Mouse (Mus musculus): Measurements from ENCODE around the gene Ankrd11. TPM values are rescaled to one million over a fixed set of nuclear protein-coding genes. Genes with fewer than 3 reads are reported as not detected.

Gene Ankrd11
- polyA plus RNA-seq, 1 experiment from 2014 or later = 46.2 TPM

GRCm38 (mm10) chr8:123005328-123005727 is 36.7 kb downstream of the Ankrd11 start:
- no peak overlapping the region for H3K27ac ChIP-seq (replicated peaks; ENCODE audit: low read depth, low read length)
- WGBS = 75% methylated on average over 3 of the region's 3 CpGs
- DNase-seq (no peak), ATAC-seq (ENCODE audit: low FRiP score, low TSS enrichment) (no peak)
- H3K9me3 ChIP-seq (ENCODE audit: control insufficient read depth, low read length) = no peaks in the 10 kb centered on the region
- H3K36me3 ChIP-seq (ENCODE audit: control insufficient read depth, insufficient read depth, low read length) = no peaks in the 10 kb centered on the region
- H3K4me2 ChIP-seq (ENCODE audit: low read length) = no peak overlapping the region
- H3K4me3 ChIP-seq (replicated peaks; ENCODE audit: low read depth, low read length) = no peak overlapping the region
- H3K4me1 ChIP-seq (ENCODE audit: control insufficient read depth, insufficient read depth, low read length) = no peaks in the 10 kb centered on the region
- H3K9ac ChIP-seq (replicated peaks; ENCODE audit: low read length) = no peak overlapping the region
- H3K27me3 ChIP-seq (ENCODE audit: control insufficient read depth, insufficient read depth, low read length) = no peaks in the 10 kb centered on the region

DNA sequence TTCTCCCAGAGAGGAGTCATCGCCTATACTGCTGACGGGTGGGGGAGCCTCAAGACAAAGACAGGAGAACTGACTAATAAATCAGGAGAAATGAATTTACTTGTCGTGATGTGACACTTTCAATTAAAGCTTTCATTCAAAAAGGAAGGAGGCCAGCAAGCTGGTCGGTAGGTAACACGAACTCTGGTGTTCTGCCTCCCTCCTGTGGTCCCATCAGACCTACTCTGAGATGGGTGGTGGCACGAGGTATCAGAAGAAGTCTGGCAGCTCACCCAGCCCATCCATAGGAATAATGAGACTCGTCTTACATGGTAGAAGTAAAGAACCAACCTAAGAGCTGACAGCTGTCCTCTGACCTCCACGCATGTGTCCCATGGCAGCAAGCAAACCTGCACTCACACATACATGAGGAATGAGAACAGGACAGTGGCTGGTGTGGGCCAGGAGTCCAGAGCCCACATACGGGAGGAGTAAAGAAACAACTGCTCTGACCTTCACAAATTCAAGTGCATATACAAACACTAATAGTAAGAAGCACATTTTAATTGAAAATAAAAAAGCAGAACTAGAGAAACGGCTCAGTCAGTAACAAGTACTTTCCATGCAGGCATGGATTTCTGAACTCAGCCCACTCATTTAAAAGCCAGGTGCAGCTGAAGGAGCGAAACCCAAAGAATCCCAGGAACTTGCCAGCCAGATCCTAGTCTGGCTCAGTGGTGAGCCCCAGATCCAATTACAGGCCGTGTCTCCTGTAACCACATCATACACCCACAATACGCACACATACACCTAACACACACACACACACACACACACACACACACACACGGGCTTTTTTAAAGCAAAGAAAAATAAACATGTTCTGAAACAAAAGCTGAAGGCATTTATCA is 37.8 kb downstream of the Ankrd11 start:
- no peak overlapping the region for H3K4me3 ChIP-seq (replicated peaks; ENCODE audit: low read depth, low read length)
- no peaks in the 10 kb centered on the region for H3K27me3 ChIP-seq (ENCODE audit: control insufficient read depth, insufficient read depth, low read length)
- ATAC-seq (ENCODE audit: low FRiP score, low TSS enrichment) (no peak), DNase-seq (no peak)
- H3K9ac ChIP-seq (replicated peaks; ENCODE audit: low read length) = no peak overlapping the region
- H3K27ac ChIP-seq (replicated peaks; ENCODE audit: low read depth, low read length) = no peak overlapping the region
- no peaks in the 10 kb centered on the region for H3K36me3 ChIP-seq (ENCODE audit: control insufficient read depth, insufficient read depth, low read length)
- no peak overlapping the region for H3K4me2 ChIP-seq (ENCODE audit: low read length)
- H3K9me3 ChIP-seq (ENCODE audit: control insufficient read depth, low read length) = no peaks in the 10 kb centered on the region
- WGBS = 82% methylated on average over 14 of the region's 14 CpGs
- H3K4me1 ChIP-seq (ENCODE audit: control insufficient read depth, insufficient read depth, low read length) = no peaks in the 10 kb centered on the region

DNA sequence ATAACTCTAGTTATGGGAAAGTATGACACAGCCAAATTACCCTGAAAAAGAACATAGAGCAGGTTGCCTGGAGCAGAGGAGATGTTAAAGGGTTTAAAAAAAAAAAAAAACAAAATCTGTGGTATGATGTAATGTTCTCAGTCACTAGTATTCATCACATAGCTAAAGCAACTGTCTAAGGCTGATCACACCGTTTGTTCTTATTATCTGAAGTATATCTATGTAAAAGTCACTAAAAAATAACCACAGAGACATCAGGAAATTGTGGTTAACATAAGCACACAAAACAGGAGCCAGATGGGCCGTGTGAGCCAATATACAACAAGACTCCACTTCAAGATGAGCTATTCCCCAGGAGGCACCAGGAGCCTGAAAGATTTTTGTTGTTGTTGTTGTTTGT is 41.8 kb downstream of the Ankrd11 start:
- Histone ChIP-seq H3K4me3 (replicated peaks; ENCODE audit: low read depth, low read length) (no peak overlapping the region), H3K9me3 (ENCODE audit: control insufficient read depth, low read length) (no peaks in the 10 kb centered on the region), H3K36me3 (ENCODE audit: control insufficient read depth, insufficient read depth, low read length) (no peaks in the 10 kb centered on the region), H3K9ac (replicated peaks; ENCODE audit: low read length) (no peak overlapping the region), H3K4me1 (ENCODE audit: control insufficient read depth, insufficient read depth, low read length) (no peaks in the 10 kb centered on the region), H3K27me3 (ENCODE audit: control insufficient read depth, insufficient read depth, low read length) (no peaks in the 10 kb centered on the region), H3K27ac (replicated peaks; ENCODE audit: low read depth, low read length) (no peak overlapping the region), H3K4me2 (ENCODE audit: low read length) (no peak overlapping the region)
- DNase-seq (no peak), ATAC-seq (ENCODE audit: low FRiP score, low TSS enrichment) (no peak)
- 85% methylated on average over 2 of the region's 2 CpGs for WGBS

DNA sequence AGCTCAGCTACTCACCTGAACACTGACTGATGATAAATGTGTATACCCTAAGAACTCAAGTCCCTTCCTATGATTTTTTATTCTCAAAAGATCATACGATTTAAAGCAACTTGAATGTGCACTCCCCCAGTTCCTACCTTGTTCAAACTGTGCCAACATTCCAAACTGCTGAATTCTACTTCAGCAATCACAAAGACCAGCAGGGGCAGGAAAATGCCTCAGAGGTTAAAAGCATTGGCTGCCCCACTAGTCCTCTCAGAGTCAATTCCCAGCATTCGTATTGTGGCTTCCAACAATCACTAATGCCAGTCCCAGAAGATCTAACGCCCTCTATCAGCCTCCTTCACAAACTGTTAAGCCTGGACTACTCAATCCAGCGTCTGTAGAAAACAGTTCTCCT is 44.1 kb downstream of the Ankrd11 start:
- 77% methylated on average over 4 of the region's 4 CpGs for WGBS
- H3K4me3 ChIP-seq (replicated peaks; ENCODE audit: low read depth, low read length) = no peak overlapping the region
- H3K27ac ChIP-seq (replicated peaks; ENCODE audit: low read depth, low read length) = no peak overlapping the region
- no peaks in the 10 kb centered on the region for H3K9me3 ChIP-seq (ENCODE audit: control insufficient read depth, low read length)
- DNase-seq = no peak
- H3K4me1 ChIP-seq (ENCODE audit: control insufficient read depth, insufficient read depth, low read length) = no peaks in the 10 kb centered on the region
- H3K36me3 ChIP-seq (ENCODE audit: control insufficient read depth, insufficient read depth, low read length) = no peaks in the 10 kb centered on the region
- ATAC-seq (ENCODE audit: low FRiP score, low TSS enrichment) = no peak
- no peak overlapping the region for H3K4me2 ChIP-seq (ENCODE audit: low read length)
- no peak overlapping the region for H3K9ac ChIP-seq (replicated peaks; ENCODE audit: low read length)
- no peaks in the 10 kb centered on the region for H3K27me3 ChIP-seq (ENCODE audit: control insufficient read depth, insufficient read depth, low read length)

- Histone ChIP-seq H3K9me3 (ENCODE audit: control insufficient read depth, low read length) (no peaks in the 10 kb centered on the region), H3K4me3 (replicated peaks; ENCODE audit: low read depth, low read length) (no peak overlapping the region), H3K36me3 (ENCODE audit: control insufficient read depth, insufficient read depth, low read length) (no peaks in the 10 kb centered on the region), H3K27ac (replicated peaks; ENCODE audit: low read depth, low read length) (no peak overlapping the region), H3K4me1 (ENCODE audit: control insufficient read depth, insufficient read depth, low read length) (no peaks in the 10 kb centered on the region), H3K4me2 (ENCODE audit: low read length) (no peak overlapping the region), H3K27me3 (ENCODE audit: control insufficient read depth, insufficient read depth, low read length) (no peaks in the 10 kb centered on the region), H3K9ac (replicated peaks; ENCODE audit: low read length) (no peak overlapping the region)
- WGBS = 63% methylated on average over 5 of the region's 5 CpGs
- no peak for ATAC-seq (ENCODE audit: low FRiP score, low TSS enrichment)
- DNase-seq = no peak
Measured at GRCm38 (mm10) chr8:122993740-122994139, 48.3 kb downstream of the Ankrd11 start.

DNA sequence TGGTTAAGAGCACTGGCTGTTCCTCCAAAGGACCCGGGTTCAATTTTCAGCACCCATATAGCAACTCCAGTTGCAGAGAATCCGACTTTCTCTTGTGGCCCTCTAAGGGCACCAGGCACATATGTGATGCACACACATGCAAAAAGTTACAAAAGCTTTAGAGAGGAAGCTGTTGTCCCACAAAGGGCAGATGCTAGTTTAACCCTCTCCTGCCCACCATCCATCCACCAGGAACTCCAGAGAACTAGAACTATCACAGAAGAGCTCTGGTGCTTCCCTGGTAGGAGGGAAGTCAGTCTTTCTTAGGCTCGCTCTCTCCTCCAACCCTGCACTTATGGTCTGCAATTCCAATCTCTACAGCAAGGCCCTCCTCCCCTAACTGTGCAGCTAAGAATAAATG is 49.0 kb downstream of the Ankrd11 start:
- no peak for DNase-seq
- WGBS = 94% methylated on average over 3 of the region's 3 CpGs
- Histone ChIP-seq H3K27me3 (ENCODE audit: control insufficient read depth, insufficient read depth, low read length) (no peaks in the 10 kb centered on the region), H3K9me3 (ENCODE audit: control insufficient read depth, low read length) (no peaks in the 10 kb centered on the region), H3K4me2 (ENCODE audit: low read length) (no peak overlapping the region), H3K4me3 (replicated peaks; ENCODE audit: low read depth, low read length) (no peak overlapping the region), H3K9ac (replicated peaks; ENCODE audit: low read length) (no peak overlapping the region), H3K36me3 (ENCODE audit: control insufficient read depth, insufficient read depth, low read length) (no peaks in the 10 kb centered on the region), H3K4me1 (ENCODE audit: control insufficient read depth, insufficient read depth, low read length) (no peaks in the 10 kb centered on the region), H3K27ac (replicated peaks; ENCODE audit: low read depth, low read length) (no peak overlapping the region)
- no peak for ATAC-seq (ENCODE audit: low FRiP score, low TSS enrichment)

- no peak overlapping the region for H3K4me2 ChIP-seq (ENCODE audit: low read length)
- H3K9ac ChIP-seq (replicated peaks; ENCODE audit: low read length) = no peak overlapping the region
- no peaks in the 10 kb centered on the region for H3K36me3 ChIP-seq (ENCODE audit: control insufficient read depth, insufficient read depth, low read length)
- no peak for ATAC-seq (ENCODE audit: low FRiP score, low TSS enrichment)
- H3K9me3 ChIP-seq (ENCODE audit: control insufficient read depth, low read length) = no peaks in the 10 kb centered on the region
- no peaks in the 10 kb centered on the region for H3K27me3 ChIP-seq (ENCODE audit: control insufficient read depth, insufficient read depth, low read length)
- DNase-seq = no peak
- no peak overlapping the region for H3K4me3 ChIP-seq (replicated peaks; ENCODE audit: low read depth, low read length)
- WGBS = 59% methylated on average over 2 of the region's 2 CpGs
- H3K27ac ChIP-seq (replicated peaks; ENCODE audit: low read depth, low read length) = no peak overlapping the region
- H3K4me1 ChIP-seq (ENCODE audit: control insufficient read depth, insufficient read depth, low read length) = no peaks in the 10 kb centered on the region
Measured at GRCm38 (mm10) chr8:122992296-122992695, 49.8 kb downstream of the Ankrd11 start.

GRCm38 (mm10) chr8:122991368-122991767 is 50.7 kb downstream of the Ankrd11 start:
- Histone ChIP-seq H3K27me3 (ENCODE audit: control insufficient read depth, insufficient read depth, low read length) (no peaks in the 10 kb centered on the region), H3K4me2 (ENCODE audit: low read length) (no peak overlapping the region), H3K27ac (replicated peaks; ENCODE audit: low read depth, low read length) (no peak overlapping the region), H3K4me1 (ENCODE audit: control insufficient read depth, insufficient read depth, low read length) (no peaks in the 10 kb centered on the region), H3K9me3 (ENCODE audit: control insufficient read depth, low read length) (no peaks in the 10 kb centered on the region), H3K9ac (replicated peaks; ENCODE audit: low read length) (no peak overlapping the region), H3K4me3 (replicated peaks; ENCODE audit: low read depth, low read length) (no peak overlapping the region), H3K36me3 (ENCODE audit: control insufficient read depth, insufficient read depth, low read length) (no peaks in the 10 kb centered on the region)
- DNase-seq = no peak
- WGBS = 91% methylated on average over 5 of the region's 5 CpGs
- ATAC-seq (ENCODE audit: low FRiP score, low TSS enrichment) = no peak

- no peak overlapping the region for H3K4me2 ChIP-seq (ENCODE audit: low read length)
- no peaks in the 10 kb centered on the region for H3K27me3 ChIP-seq (ENCODE audit: control insufficient read depth, insufficient read depth, low read length)
- no peaks in the 10 kb centered on the region for H3K4me1 ChIP-seq (ENCODE audit: control insufficient read depth, insufficient read depth, low read length)
- no peaks in the 10 kb centered on the region for H3K36me3 ChIP-seq (ENCODE audit: control insufficient read depth, insufficient read depth, low read length)
- H3K4me3 ChIP-seq (replicated peaks; ENCODE audit: low read depth, low read length) = no peak overlapping the region
- 88% methylated on average over 2 of the region's 2 CpGs for WGBS
- no peak overlapping the region for H3K9ac ChIP-seq (replicated peaks; ENCODE audit: low read length)
- no peak overlapping the region for H3K27ac ChIP-seq (replicated peaks; ENCODE audit: low read depth, low read length)
- no peak for DNase-seq
- H3K9me3 ChIP-seq (ENCODE audit: control insufficient read depth, low read length) = no peaks in the 10 kb centered on the region
- no peak for ATAC-seq (ENCODE audit: low FRiP score, low TSS enrichment)
Measured at GRCm38 (mm10) chr8:122989976-122990375, 52.1 kb downstream of the Ankrd11 start.
